Mouse (Mus musculus) right cerebral cortex, postnatal 36 days (tissue): ENCODE data around the gene Rsph3b.
"Not testable (repeated sequence)": the region's sequence is repeated elsewhere in the genome, so short reads cannot be mapped to it uniquely, and the experiment has no call there.

Experiments
- DNase-seq, 2 experiments: peaks; one replicate each; pipeline ENCODE4 v3.0.0; 2022; ENCODE audit warnings: low spot score in 2 of 2, mixed read lengths in 1 of 2

The Rsph3b gene

DNA sequence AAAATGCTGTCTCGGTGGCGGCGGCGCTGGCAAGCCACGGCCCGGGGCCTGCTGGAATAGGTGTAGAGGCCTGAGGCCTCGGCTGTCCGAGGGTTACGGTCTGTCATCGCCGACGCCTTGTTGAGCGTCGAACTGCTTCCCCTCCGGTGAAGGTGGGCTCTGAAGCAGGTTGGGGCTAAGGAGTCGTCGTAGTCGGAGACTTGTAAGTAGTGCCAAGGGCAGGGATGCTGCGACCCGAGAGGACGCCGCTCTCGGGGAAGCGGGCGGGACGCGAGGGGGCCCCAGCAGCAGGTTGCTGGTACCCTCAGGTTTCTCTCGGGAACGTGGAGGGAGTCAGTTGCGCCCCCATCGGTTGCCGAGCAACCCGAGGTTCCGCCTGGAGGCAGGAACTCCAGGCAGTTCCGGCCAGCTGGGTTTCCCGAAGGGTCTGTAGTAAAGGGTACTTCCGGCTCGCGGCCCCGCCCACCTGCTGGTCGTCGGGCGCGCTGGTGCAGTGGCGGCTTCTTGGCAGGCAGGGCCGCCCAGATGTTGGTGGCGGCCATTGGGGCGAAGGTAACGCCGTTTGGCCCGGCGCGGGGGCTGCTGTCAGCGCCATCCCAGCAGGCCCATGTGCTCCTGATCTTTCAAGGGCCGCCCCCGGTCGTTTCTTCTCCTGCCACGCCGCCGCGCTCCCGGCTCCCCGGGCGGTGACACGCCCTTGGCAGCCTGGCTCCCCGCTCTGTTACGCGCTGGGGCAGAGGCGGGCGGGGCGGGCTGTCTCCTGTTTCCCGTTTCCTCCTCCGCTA is at the start of gene Rsph3b:
TSS of gene Rsph3b (minus strand) at position 699 of the 785 bp plus-strand sequence.
- DNase-seq: peak; percentile 81 to 83

- not testable (repeated sequence) for DNase-seq
Measured at GRCm38 (mm10) chr17:6997778-6998490, 49.5 kb upstream of the Rsph3b start.

GRCm38 (mm10) chr17:6996826-6997225 is 48.3 kb upstream of the Rsph3b start:
- DNase-seq: not testable (repeated sequence)

- DNase-seq: not testable (repeated sequence)
Measured at GRCm38 (mm10) chr17:6995504-6995903, 47.0 kb upstream of the Rsph3b start.

- not testable (repeated sequence) for DNase-seq
Measured at GRCm38 (mm10) chr17:6986118-6986517, 37.6 kb upstream of the Rsph3b start.

GRCm38 (mm10) chr17:6980144-6980543 is 31.7 kb upstream of the Rsph3b start:
- DNase-seq: not testable (repeated sequence)

GRCm38 (mm10) chr17:6979380-6979779 is 30.9 kb upstream of the Rsph3b start:
- not testable (repeated sequence) for DNase-seq

- peak; percentile 26 to 38 for DNase-seq
Measured at GRCm38 (mm10) chr17:6978287-6979248, 30.1 kb upstream of the Rsph3b start, which contains the start of gene Gm49721. Gm49721 (plus strand) TSS chr17:6978904.

DNA sequence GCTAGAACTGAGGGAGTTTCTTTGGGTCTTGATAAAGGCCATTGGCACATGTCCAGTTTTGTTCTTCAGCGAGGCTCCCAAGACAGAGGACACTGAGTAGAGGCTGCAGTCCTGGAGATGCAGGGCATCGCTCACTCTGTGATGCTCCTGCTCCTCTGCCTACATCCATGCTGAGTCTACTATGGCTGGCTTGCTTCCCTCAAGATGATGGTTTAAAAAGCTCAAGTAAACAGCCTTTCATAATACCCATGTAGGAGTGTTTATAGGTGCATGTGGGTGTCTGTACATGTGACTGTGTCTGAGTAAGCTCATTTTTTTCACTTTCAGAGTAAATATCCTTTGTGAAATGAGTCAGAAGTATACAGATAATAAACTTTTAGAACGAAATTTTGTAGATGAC is 26.5 kb upstream of the Rsph3b start:
- DNase-seq: not testable (repeated sequence)

DNA sequence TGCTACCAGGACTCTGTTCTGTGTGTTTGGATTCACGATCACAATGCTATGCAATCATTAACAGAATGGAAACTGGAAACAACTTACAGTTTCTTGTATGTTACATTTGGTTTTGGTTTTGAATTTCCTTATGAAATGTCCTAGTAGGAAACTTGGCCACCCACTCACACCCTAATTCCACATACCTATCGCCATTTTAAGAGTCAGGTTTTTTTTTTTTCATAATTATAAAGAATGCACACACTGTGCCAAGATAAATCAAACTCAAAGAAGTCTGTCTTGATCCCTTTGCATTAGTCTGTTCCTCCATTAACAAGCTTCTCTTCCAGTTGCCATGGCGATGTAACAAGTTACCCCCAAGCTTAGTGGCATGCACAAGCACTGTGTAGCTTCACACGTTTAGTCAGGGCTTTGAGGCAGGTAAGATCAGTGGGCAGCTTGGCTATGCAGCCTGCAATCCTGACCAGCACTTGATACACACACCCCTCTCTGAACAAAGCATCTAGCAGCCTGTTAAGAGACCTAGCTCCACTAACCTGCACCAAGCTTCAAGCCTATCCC is 24.4 kb upstream of the Rsph3b start:
- not testable (repeated sequence) for DNase-seq

- not testable (repeated sequence) for DNase-seq
Measured at GRCm38 (mm10) chr17:6971238-6971637, 22.8 kb upstream of the Rsph3b start.

DNA sequence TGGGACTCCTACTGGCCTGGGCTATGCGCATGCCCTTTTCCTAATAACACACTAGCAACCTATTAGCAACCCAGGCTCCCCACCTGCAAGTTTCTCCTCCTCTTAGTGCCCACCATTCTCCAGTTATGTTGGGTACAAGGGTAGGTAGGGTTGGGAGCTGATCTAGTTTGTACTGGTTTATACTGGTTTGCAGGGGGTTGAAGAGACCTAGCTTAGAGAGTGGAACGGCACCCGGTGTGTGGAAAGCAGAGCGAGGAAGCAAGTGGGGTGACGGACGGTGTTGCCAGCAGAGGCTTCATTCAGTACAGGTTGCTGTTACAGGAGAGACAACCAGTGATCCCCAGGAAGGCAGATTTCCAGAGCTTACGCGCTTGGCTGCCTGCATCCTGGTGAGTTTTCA is 21.9 kb upstream of the Rsph3b start, which contains the start of gene Rnaset2b:
TSS of gene Rnaset2b (plus strand) at position 301 of the 400 bp plus-strand sequence.
- not testable (repeated sequence) for DNase-seq

DNA sequence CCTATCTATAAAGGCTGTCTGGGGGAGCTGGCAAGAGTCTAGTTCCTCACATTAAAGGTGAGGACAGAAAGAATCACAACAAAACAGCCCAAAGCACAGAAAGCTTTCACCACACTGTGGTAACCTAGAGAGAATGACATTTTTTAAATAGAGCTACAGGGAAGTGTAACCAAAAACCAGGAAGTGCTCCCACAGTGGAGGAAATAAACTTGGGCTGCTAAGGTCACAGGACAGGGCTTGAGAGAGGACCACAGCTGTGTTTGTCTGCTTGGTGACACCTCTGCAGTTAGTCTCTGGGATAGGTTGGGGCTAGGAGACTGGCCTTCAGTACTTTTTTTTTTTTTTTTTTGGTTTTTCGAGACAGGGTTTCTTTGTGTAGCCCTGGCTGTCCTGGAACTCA is 19.2 kb upstream of the Rsph3b start:
- DNase-seq: not testable (repeated sequence)

DNA sequence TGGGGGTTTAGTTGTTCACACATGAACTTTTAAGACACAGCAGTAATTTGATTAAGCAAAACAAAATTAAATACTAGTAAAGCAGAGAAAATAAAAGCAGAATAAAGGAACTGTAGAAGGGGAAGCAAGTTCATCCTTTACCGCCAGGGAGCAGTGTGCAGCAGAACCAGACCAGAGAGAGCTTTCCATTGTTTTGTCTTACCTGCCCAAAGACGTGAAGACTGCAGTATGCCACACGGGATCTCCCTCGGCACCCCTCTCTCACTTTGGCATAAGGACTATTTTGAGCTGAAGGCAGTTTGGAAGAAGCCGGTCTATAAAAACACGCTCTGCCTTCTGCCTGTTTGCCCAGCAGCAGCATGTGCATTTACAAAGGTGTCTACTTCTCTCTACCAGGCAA is 16.9 kb upstream of the Rsph3b start:
- not testable (repeated sequence) for DNase-seq

GRCm38 (mm10) chr17:6962936-6963335 is 14.5 kb upstream of the Rsph3b start:
- DNase-seq: not testable (repeated sequence)

DNA sequence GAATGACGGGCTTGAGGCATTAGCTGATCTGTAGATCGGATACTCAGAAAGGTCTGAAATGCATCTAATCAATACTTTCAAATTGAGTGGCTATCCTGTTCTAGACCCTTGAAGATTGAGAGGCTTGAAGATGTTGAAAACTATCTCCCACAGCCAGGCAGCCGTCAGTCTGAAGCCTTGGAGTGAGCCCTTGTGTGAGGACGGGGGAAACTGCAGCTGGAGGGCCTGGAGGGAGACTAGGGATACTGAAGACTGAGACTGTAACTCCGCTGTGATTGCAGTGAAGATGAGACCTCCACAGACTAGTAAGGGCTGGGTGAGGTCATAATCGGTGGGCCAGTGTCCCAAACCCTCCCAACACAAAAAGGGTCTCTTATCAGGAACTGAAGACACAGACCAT is 13.9 kb upstream of the Rsph3b start:
- not testable (repeated sequence) for DNase-seq

DNA sequence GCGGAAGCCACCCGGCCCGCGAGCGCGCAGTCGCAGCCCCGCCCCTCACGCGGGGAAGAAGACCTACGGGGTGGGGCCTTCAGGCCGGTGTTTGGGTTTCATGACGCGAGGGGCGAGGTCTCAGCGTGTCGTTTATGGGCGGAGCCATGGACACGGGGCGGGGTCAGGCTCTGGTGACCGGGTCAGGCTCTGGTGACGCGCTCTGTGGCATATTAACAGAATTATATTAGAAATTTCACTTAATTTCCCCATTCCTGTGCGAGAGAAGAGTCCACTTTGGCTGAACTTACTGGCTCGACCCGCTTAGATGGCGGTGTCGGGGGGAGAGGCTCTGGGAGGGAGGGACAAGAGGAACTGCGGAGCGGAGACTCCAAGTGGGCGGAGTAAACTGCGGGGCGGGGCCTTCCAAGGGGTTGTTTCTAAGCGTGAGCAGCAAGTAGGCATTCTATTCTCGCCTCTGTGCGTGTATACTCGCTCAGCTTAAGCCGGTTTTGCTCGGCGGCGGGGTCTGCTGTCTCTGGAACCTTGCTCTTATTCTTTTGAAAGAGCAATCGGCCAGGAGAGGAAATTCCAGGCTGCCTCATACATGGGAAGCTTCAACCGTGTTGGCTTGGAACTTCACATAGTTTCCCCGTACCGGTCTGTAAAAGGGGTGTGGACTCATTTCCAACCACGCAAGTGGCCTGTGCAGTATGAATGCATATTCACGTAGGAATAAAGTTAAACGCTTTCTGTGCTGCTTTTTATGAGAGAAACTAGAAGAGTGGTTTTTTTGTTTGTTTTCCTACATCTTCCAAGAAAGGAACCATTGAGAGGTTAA is 12.9 kb upstream of the Rsph3b start:
- DNase-seq: not testable (repeated sequence)

DNA sequence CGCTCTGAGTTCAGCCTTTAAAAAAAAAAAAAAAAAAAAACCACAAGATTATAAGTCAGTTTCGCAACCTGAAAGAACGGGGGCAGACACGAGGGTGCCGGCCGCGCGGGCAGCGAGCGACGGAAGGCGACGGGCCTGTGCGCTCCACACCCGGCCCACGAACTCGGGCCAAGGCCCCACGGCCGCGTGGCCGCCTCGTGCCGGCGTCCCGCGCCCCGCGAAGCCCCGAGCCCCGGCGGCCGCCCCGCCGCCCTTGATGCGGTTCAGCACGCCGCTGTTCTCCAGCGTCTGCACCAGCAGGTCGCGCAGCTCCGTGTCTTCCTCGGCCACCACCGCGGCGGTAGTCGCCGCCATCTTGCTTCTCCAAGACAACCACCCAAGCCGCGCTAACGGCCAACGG is 12.3 kb upstream of the Rsph3b start, which contains the start of gene Tagap1:
TSS of gene Tagap1 (minus strand) at position 381 of the 400 bp plus-strand sequence.
- DNase-seq: peak in 1 of 2 experiments; percentile 19

DNA sequence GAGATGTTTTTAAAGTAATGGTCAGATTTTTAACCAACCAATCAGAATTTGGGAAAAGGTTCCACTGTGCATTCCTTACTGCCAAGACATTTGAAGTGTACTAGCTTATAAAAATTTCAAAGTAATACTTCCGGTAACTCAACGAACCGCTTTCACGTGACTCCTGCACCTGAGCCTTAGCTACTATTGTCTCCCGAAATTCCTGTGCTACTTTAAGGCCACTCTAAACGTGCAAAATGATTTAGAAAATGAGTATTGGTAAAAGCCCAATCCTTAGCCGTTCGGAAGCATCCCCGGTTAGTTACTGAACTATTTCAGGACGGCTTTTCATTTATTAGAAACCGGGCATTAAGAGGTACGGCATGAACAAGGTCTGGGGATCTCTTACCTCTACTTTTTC is 11.9 kb upstream of the Rsph3b start:
- DNase-seq: not testable (repeated sequence)
